Mouse (Mus musculus) central nervous system, embryonic 11.5 days (tissue): ENCODE results near the gene Bmp8b. TPM values are rescaled to one million over a fixed set of nuclear protein-coding genes. Genes with fewer than 3 reads are reported as not detected.

Experiments used
- polyA plus RNA-seq: library from polyadenylated mRNA; depleted of rRNA; stranded (reverse); fragments of >200 nt; gene quantifications from 2 replicates; pipeline ENCODE4 v1.2.3, GENCODE M21; 2012; rRNA removed

The Bmp8b gene
- 0.17 and 0.39 TPM in 2 replicates for polyA plus RNA-seq

DNA sequence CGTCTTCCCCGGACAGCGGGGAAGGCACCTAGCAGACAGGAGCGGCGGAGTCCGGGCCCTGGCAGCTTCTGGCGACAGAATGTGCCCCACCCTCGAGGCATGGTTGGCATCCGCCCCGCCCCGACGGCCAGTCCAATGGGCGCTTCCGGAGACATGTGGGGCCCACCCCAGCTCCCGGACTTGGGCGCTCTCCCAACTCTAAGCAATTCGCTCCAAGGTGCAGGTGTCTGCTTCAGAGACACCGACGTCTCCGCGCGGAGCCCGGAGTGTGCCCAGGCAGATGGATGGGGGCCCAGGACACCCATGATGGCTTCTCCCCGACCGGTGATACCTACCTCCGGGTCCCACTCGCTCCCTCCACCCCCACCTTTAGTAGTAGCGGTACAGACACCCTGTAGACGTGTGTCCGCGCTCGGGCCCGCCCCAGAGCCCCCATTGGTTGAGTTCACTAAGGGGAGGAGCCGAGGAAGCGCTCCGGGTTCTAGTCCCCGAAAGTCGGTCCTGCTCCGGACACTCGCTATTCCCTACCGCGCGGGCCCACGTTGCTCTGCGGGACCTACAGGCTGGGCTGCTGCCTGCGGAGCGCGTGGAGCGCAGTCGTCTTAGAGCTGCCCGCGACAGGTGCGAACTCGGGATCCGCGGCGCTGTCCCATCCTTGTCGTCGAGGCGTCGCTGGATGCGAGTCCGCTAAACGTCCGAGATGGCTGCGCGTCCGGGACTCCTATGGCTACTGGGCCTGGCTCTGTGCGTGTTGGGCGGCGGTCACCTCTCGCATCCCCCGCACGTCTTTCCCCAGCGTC is at the start of gene Bmp8b:
TSS of gene Bmp8b (plus strand) at position 515 of the 800 bp plus-strand sequence.

DNA sequence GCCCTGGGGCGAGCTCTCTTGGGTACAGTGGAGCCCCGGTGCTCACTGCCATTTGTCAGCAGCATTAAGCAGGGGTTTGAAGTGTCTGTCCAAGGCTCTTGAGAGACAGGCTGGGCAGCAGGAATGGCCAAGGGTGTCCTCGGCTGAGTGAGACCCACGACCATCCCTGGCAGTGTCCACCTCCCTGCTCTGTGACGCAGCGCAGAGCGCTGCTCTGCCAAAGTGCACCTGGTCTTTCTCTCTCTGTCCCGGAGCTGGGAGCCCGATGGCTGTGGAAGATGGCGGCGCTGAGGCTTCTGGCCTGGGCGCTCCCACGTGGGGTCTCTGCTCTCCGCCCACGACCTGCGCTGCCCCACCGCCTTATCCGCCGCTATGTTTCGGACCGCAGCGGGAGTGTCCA is 11.0 kb downstream of the Bmp8b start, which contains the start of gene Oxct2b:
TSS of gene Oxct2b (plus strand) at position 256 of the 400 bp plus-strand sequence.

DNA sequence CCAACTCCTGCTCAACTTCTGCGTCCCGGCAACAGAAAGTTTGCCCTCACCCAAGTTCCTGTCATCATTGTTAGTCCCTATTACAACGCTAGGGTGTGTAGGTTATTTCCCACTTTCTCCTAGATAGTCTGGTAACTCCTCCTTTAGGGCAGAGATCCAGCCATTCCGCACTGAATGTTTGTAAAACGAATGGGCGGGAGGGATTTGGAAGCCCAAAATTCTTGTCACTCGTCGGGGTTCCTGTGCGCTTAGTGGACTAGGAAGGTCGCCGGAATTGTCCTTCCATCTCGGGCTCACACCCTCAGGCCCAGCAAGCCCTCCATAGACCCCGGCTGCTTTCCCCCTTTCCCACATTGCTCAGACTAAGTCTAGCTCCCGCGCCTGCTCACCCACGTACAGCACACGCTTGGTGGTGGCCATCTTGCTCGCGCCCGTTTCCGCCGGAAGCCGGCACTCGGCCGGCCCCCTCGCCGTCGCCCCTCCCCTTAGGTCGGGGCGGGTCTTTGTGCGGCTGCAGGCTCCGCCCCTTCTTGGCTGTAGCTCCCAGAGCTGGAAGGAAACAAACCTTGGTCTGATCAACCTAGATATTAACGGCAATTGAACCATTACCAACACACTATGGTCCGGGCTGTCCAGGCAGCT is 34.7 kb downstream of the Bmp8b start, which contains the start of gene Ppie:
TSS of gene Ppie (minus strand) at position 439 of the 642 bp plus-strand sequence.

Other genes with a start within 250 kb of the Bmp8b start
- gene Cap1, start 219.1 kb upstream of the Bmp8b start, polyA plus RNA-seq, result 60.4 and 90.8 TPM in 2 replicates
- 14.0 and 18.8 TPM in 2 replicates for gene Mfsd2a, start 144.0 kb upstream of the Bmp8b start, polyA plus RNA-seq
- 54.9 and 101 TPM in 2 replicates for gene Mycl, start 109.5 kb upstream of the Bmp8b start, polyA plus RNA-seq
- gene Trit1, start 88.6 kb upstream of the Bmp8b start, polyA plus RNA-seq, result 20.1 and 23.6 TPM in 2 replicates
- 0.08 and 0.16 TPM in 2 replicates for gene Oxct2b, start 11.1 kb downstream of the Bmp8b start, polyA plus RNA-seq
- gene Ppie, start 34.8 kb downstream of the Bmp8b start, polyA plus RNA-seq, result 72.2 and 73.3 TPM in 2 replicates
- 0.34 and 0.41 TPM in 2 replicates for gene Hpcal4, start 78.1 kb downstream of the Bmp8b start, polyA plus RNA-seq
- gene Nt5c1a, start 96.3 kb downstream of the Bmp8b start, polyA plus RNA-seq, result 0.04 TPM in 1 of 2 replicates, not detected in the other
- gene Heyl, start 128.4 kb downstream of the Bmp8b start, polyA plus RNA-seq, result 3.7 and 8.3 TPM in 2 replicates
- gene Pabpc4, start 157.2 kb downstream of the Bmp8b start, polyA plus RNA-seq, result 111 and 116 TPM in 2 replicates
- 0.04 TPM in 1 of 2 replicates, not detected in the other for gene Oxct2a, start 218.5 kb downstream of the Bmp8b start, polyA plus RNA-seq
- 0.12 and 0.18 TPM in 2 replicates for gene Bmp8a, start 238.1 kb downstream of the Bmp8b start, polyA plus RNA-seq